Mouse (Mus musculus) Patski (cell line): ENCODE measurements around the gene Tat. TPM values are rescaled to one million over a fixed set of nuclear protein-coding genes. Genes with fewer than 3 reads are reported as not detected.

Source experiments
- ATAC-seq: fragments of 100-300 bp; one replicate; pipeline ENCODE4 v1.8.0; 2021
- CTCF ChIA-PET: fragments of 350-600 bp; sonication (Branson Sonifier 250); formaldehyde crosslinking; loops from one replicate; lab custom pipeline; 2022; ENCODE audit warnings: inconsistent platforms; lab: Charles Lee
- POLR2A ChIA-PET: fragments of 350-600 bp; sonication (Branson Sonifier 250); formaldehyde crosslinking; loops from one replicate; lab custom pipeline; 2022; ENCODE audit warnings: antibody characterized with exemption, inconsistent platforms; lab: Charles Lee
- DNase-seq: peaks from one replicate; pipeline ENCODE4 v3.0.0-alpha.2; 2011; ENCODE audit warnings: low read depth, low spot score
- H3K27me3 ChIP-seq: fragments of 371-371 bp; one replicate; pipeline ENCODE4 v1.5.1; 2021
- CTCF ChIP-seq: fragments of 100-300 bp; IDR thresholded peaks from one replicate; pipeline ENCODE4 v1.5.1; 2021
- in situ Hi-C: fragments of 300-500 bp; cut with MboI; formaldehyde crosslinking; loops from 3 replicates; pipeline ENCODE4 v1.11.1; 2018; ENCODE audit warnings: low pct_unique_long_range_greater_than_20kb, mixed read lengths
- polyA plus RNA-seq: library from polyadenylated mRNA; unstranded; gene quantifications from one replicate; pipeline ENCODE4 v1.2.3, GENCODE M21; 2021

The Tat gene
- polyA plus RNA-seq, 1 experiment from 2014 or later: 0.04 TPM

DNA sequence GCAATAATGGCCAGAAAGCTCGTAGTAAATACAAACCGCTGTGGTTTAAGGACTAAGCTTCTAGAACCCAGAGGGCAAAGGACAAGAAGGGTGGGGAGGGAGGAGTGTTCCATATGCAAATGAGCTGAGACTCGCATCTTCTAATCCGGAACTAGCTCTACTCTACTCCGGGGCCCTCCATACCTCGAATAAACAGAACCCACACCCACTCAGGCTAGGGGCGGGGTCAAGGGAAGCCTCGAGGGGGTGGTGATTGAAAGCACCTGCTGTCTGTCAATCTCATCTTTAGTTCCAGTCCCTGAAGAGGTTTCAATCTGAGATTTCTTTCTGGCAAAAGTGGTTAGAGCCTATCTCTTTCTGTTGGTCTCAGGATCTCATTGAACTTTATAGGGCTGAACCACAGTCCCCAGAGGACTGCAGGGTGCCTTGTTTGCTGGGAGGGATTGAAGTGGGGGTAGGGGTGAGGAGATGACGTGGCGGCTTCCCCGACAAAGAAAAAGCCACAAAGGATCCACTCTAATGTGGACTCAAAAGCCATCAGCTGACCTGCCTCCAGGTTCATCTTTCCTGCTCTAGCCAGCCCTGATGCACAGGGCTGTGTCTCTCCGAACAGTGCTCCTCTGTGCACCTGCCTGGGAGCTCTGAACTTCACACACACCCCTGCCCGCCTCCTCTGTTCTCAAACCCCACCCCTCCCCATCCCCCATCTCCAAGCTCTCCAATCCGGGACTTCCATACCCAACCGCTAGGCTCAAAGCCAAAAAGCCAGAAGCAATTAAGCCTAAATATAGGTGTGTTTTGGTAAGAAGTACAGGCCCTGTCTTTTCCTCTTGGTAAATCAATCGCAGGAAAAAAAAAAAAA, 32.8 kb upstream of the Tat start:
- CTCF ChIA-PET: no interaction called here

DNA sequence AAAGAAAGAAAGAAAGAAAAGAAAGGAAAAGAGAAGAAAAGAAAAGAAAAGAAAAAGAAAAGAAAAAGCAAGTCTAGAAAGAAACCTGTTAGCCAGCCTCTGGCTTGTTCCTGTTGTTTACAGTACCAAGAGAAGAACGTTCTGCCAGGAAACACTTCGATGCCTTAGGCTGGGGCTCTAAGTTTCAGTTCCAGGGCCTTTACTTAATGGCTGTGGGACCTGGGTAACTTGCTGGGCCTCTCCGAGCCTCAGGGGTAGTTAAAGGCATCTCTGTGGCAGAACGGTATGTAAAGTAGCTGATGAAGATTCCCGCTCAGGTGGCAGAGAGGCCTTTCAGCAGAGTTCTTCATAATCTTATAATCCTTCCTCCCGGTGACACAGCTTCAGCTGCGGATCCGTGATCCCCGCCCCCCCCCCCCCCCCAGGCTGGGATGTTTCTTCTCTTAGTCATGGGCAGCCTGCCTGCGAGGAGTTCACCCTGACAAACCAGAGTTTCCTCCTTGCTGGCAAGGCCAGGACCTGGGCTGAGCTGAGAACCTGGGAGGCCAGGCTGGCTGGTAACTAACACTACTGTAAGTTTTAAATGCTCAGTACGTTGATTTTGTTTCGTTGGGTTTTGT, 32.1 kb upstream of the Tat start:
- TF ChIP-seq CTCF: no peak
- DNase-seq (no peak), ATAC-seq (peak; percentile 84)
- ChIA-PET CTCF (no interaction called here), POLR2A (no interaction called here)
- in situ Hi-C loops: no loop called here
- H3K27me3 ChIP-seq: no peaks in the 10 kb centered on the region

More for the DNA sequence above, 32.8 kb upstream of the Tat start:
- no peaks in the 10 kb centered on the region for H3K27me3 ChIP-seq
- ATAC-seq: peak; percentile 19
- in situ Hi-C loops: no loop called here
- no peak for TF ChIP-seq CTCF
- POLR2A ChIA-PET: interaction anchor here (0.6 to 1.2 kb wide), 3 partner anchors 12 to 92 kb away, joined by 3 read pairs; no protein-coding TSS in a partner anchor
- no peak for DNase-seq

DNA sequence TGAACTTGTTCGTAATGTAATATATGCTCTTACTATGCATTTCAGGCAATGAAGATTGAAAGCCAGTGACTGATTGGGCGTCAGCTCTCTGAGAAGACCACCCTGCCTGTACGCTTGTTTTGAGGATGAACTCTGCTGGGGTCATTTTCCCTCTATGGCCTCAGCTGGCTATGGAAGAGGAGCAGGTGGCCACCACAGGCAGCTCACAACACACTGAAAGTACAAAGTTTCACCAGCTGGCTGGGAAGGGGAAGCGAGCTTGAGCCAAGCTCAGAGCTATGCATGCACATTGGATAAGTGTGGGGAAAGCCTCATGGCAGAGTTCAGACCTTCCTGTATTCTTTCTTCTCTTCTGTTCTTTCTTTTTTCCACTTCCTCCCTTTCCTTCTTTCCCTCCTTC, 31.1 kb upstream of the Tat start:
- DNase-seq (no peak), ATAC-seq (no peak)
- no peaks in the 10 kb centered on the region for H3K27me3 ChIP-seq
- no peak for TF ChIP-seq CTCF
- ChIA-PET POLR2A (no interaction called here), CTCF (interaction anchor here (5.0 kb wide), 1 partner anchor 11 kb away, joined by 19 read pairs; no protein-coding TSS in a partner anchor)
- in situ Hi-C loops: no loop called here

DNA sequence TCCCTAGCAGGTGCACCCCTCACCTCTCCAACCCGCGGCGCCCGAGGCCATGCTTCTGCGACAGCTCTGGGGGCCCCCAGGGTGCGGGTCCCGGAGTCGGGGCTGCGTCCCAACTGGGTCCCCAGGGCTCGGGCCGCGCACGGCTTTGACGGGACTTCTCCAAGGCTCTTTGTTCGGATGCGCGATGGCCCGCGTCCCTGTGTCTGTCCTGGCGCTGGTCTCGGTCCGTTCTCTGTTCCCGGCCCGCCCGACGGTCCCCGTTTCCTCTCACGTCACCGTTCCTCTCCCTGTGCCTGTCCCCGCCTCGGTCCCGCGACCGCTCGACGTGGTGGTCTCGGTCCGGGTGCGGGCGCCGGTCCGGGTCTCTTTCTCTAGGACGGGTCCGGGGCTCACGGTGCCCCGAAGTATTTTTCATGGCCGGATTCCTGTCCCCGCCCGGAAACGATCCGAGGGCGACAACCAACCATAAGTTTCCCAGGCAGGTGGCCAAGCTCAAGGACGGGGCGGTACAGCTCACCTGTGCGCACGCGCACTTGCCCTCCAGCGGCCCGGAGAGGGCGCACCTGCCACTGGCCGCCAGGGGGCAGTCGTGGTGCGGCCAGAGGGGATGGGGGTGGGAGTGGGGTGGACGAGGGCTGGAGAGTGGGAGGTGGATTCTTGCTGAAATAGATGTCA, 28.4 kb upstream of the Tat start, which contains the start of gene Marveld3:
TSS of gene Marveld3 (minus strand) at position 511 of the 675 bp plus-strand sequence.
- CTCF ChIA-PET: interaction anchor here (1.0 to 5.0 kb wide), 6 partner anchors 8 to 120 kb away, joined by 3 to 19 read pairs (median 5); no protein-coding TSS in a partner anchor

DNA sequence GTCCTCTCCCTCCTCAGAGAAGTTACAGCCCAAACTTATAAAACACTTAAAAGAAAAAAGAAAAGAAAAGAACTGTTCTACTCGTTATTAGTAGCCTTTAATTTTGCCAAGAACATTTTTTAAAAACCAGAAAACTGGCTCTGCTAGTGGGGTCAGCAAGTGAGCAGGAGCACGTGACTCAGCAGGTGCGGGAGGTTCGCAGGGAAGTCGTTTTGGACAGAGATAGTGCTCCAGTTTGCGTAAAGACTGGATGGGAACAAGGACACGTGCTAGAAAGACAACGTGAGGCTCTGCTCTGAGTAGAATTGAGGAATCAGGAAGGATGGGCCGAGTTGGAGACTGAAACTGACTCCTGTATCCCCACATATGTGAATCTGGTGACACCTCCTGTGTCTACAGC, 27.3 kb upstream of the Tat start:
- H3K27me3 ChIP-seq: no peaks in the 10 kb centered on the region
- no peak for DNase-seq
- TF ChIP-seq CTCF: no peak
- ChIA-PET CTCF (interaction anchor here (1.4 to 5.0 kb wide), 5 partner anchors 7 to 119 kb away, joined by 4 to 19 read pairs (median 5); no protein-coding TSS in a partner anchor), POLR2A (no interaction called here)
- ATAC-seq: no peak
- in situ Hi-C loops: no loop called here

More for the DNA sequence above, 28.4 kb upstream of the Tat start, which contains the start of gene Marveld3:
- in situ Hi-C loops: no loop called here
- peak; percentile 19 for ATAC-seq
- no peak for DNase-seq
- peak; percentile 92 for TF ChIP-seq CTCF
- POLR2A ChIA-PET: interaction anchor here (0.6 to 1.5 kb wide), 2 partner anchors 42 to 109 kb away, joined by 4 read pairs; no protein-coding TSS in a partner anchor
- H3K27me3 ChIP-seq: no peaks in the 10 kb centered on the region

DNA sequence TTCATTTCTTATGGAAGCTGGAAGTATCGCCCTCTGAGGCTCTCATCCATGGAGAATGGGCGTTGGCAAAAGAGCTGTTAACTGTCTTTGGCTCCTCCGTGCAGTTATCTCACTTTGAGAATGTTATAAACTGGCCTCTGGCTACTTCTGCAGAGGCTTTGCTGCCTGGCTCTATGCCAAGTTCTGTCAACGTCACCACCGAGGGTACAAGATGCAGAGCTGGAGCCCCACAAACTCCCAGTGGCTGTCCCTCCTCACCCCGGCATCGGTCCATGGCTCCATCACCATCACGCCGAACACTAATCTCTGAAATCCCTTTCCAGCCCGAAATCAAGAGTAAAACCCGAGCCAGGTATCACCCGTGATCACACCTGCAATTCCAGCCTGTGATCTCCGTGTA, 26.8 kb upstream of the Tat start:
- POLR2A ChIA-PET: interaction anchor here (1.2 kb wide), 1 partner anchor 43 kb away, joined by 3 read pairs; no protein-coding TSS in a partner anchor
- in situ Hi-C loops: no loop called here
- CTCF ChIA-PET: interaction anchor here (1.5 to 5.0 kb wide), 4 partner anchors 7 to 29 kb away, joined by 3 to 19 read pairs (median 5); no protein-coding TSS in a partner anchor
- no peak for ATAC-seq
- H3K27me3 ChIP-seq: no peaks in the 10 kb centered on the region
- no peak for DNase-seq
- no peak for TF ChIP-seq CTCF

DNA sequence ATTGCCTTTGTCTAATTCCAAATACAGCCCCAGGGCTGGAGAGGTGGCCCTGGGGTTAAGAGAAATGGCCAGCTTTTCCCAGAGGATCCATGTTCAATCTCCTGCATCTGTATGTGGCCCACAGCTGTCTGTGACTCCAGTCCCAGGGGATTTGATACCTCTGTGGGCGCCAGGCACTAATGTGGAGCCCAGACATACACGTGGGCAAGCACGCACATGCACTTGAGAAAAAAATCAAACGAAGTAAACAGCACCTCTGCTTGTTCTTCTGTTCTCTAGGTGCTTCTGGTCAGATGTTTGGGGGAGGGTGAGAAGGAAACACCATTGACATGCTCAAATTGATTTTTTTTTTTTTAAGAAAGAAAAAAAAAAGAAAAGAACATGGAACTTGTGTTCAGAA, 26.1 kb upstream of the Tat start:
- no peak for TF ChIP-seq CTCF
- CTCF ChIA-PET: interaction anchor here (1.5 to 5.0 kb wide), 2 partner anchors 6 to 13 kb away, joined by 3 to 19 read pairs; no protein-coding TSS in a partner anchor
- DNase-seq: no peak

DNA sequence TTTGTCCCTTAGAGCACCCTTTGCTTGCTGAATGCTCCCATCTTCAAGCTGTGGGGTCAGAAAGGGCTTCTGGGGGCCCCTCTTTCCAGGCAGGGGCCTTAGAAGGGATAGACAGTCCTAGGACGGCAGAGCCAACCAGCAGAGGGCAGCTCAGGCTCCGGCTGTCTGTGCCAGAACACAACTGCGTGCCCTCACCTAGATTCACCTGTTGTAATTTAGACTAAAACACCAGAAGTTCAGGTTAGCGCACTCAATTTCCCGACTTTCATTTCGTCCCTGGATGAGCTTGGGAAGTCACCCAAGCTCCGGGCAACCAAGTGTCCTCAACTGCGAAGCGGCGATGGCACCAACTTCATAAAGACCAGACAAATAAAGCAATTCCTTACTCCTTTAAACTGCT, 21.4 kb upstream of the Tat start:
- in situ Hi-C loops: no loop called here
- ATAC-seq: no peak
- POLR2A ChIA-PET: no interaction called here
- TF ChIP-seq CTCF: peak; percentile 10
- CTCF ChIA-PET: interaction anchor here (2.8 to 3.8 kb wide), 2 partner anchors 7 to 33 kb away, joined by 19 to 22 read pairs; partner anchors contain the start of gene Marveld3
- no peak for DNase-seq
- peaks cover 4% of the 10 kb centered on the region for H3K27me3 ChIP-seq

More for the DNA sequence above, 26.1 kb upstream of the Tat start:
- no peak for ATAC-seq
- H3K27me3 ChIP-seq: no peaks in the 10 kb centered on the region
- POLR2A ChIA-PET: interaction anchor here (1.2 kb wide), 1 partner anchor 44 kb away, joined by 3 read pairs; no protein-coding TSS in a partner anchor
- in situ Hi-C loops: no loop called here

DNA sequence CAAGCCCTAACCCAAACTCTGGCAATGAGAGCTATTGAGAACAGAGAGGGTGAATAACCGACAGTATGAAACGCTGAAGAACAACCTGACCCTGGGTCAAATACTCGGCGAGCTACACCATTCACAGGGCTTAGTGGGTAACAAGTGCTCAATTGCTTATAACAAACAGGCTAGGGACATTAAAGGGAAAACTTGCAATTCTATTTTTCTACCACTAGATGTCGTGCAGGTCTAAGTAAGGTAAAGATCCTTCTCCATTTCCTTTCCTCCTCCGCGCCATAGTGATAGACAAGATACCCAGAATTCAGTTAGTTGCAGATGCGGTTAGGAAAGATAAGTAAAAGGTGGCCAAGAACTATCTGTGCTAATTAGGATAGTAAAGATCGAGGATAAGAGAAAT, 19.9 kb upstream of the Tat start:
- no peak for DNase-seq
- no peak for ATAC-seq
- H3K27me3 ChIP-seq: peaks cover 4% of the 10 kb centered on the region
- TF ChIP-seq CTCF: peak; percentile 70
- in situ Hi-C loops: loop anchor here (5.0 kb wide), 1 partner anchor 97 kb away; no protein-coding TSS in a partner anchor
- ChIA-PET CTCF (interaction anchor here (1.0 to 3.8 kb wide), 6 partner anchors 9 to 115 kb away, joined by 3 to 22 read pairs (median 5); partner anchors contain the start of gene Marveld3), POLR2A (no interaction called here)
